Comparison of ENCODE assay signal across 8 mouse cellular contexts in the genomic region with DNA sequence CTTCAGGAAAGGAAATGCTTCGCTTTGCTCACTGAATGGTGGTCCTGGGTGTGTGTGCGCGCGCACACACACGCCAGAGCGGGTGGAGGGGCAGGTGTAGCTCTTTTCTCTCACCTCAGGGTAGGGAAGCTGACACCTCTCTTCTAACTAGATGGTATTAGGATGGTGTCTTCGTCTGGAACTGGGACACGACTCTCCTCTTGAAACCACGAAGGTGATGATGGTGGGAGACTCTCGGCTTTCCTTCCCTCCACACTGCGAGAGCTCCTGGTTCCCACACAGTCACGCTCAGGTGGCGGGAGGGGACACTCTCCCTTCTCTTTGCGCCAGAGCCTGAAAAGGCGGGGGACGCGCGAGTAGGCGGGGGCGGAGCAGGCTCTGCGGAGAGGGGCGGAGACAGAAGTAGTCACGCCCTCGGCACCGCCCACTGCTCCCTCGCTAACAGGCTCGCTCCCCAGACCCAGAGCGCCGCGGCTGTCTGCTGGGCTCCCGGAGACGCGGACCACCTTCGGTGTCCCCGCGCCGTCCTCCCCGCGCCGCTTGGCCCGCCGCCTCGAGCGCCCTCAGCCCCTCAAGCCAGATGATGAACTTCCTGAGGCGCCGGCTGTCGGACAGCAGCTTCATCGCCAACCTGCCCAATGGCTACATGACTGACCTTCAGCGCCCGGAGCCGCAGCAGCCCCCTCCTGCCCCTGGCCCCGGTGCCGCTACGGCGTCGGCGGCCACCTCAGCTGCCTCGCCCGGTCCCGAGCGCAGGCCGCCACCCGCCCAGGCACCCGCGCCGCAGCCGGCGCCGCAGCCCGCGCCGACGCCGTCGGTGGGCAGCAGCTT. TPM values are rescaled to one million over a fixed set of nuclear protein-coding genes. Genes with fewer than 3 reads are reported as not detected.
DNase-seq lines count a peak whose midpoint lies in the region; ATAC-seq and TF ChIP-seq lines count a peak whose summit lies in the region.

A gene (plus strand): TSS at position 402 of the 831 bp plus-strand sequence.

- H3K4me3 ChIP-seq in lung, adult 2 months (replicated peaks; ENCODE audit: extremely low read depth, low read depth, low read length), result peak within 1 kb of the TSS; percentile 53
- H3K4me3 ChIP-seq in thymus, adult 2 months (ENCODE audit: control insufficient read depth, insufficient read depth, low read length), result peak within 1 kb of the TSS; percentile 45

- no peak within 1 kb of the TSS for H3K27ac ChIP-seq in thymus, adult 2 months (ENCODE audit: control insufficient read depth, insufficient read depth, low read length)

- WGBS in lung, adult 2 months, result 1% methylated on average over 72 of the region's 75 CpGs
- 2% methylated on average over 75 of the region's 75 CpGs for WGBS in thymus, adult 2 months

- peak; percentile 87 for DNase-seq in Muller cell, postnatal 12 days (ENCODE audit: inconsistent ontology term)
- DNase-seq in cerebellum, adult 9-10 months, result peak; percentile 97
- peak; percentile 86 to 91 for DNase-seq in frontal cortex, postnatal 10 days (ENCODE audit: low spot score in 2 of 2)
- DNase-seq in layer of hippocampus, adult 8-10 months (ENCODE audit: low spot score in 2 of 2), result peak; percentile 90 to 92
- peak; percentile 66 for DNase-seq in lung, adult 2 months
- DNase-seq in ovary, postnatal 10 days (ENCODE audit: low spot score), result peak; percentile 36
- DNase-seq in thymus, adult 2 months, result peak; percentile 81

- TF ChIP-seq CTCF in lung, adult 2 months (IDR thresholded peaks at IDR 0.05; ENCODE audit: insufficient read depth, low read length), result no peak
- 0 out of 2 replicates have a peak, but pooled peaks have one; percentile 18 for TF ChIP-seq CTCF in thymus, adult 2 months (IDR thresholded peaks at IDR 0.05; ENCODE audit: borderline replicate concordance, control insufficient read depth, extremely low read depth, insufficient read depth, low read length, poor library complexity)

- peaks cover 10% of the 10 kb centered on the region for H3K27me3 ChIP-seq in thymus, adult 2 months (ENCODE audit: control insufficient read depth, insufficient read depth, low read length)

- ATAC-seq in hematopoietic stem cell, adult 5-6 weeks (replicated peaks in 1 of 2; ENCODE audit: insufficient read depth in 1 of 2, low FRiP score in 2 of 2, low TSS enrichment in 1 of 2, low read depth in 1 of 2, poor library complexity in 2 of 2, severe bottlenecking in 2 of 2), result peak; percentile 91 to 94

- no peak for TF ChIP-seq POLR2A in lung, adult 2 months (IDR thresholded peaks at IDR 0.05; ENCODE audit: borderline replicate concordance, extremely low read depth, low read depth, low read length)
- no peak for TF ChIP-seq POLR2A in thymus, adult 2 months (IDR thresholded peaks at IDR 0.05; ENCODE audit: control insufficient read depth, extremely low read depth, insufficient read depth, low read length, poor library complexity)

- 0 out of 2 replicates have a peak, but pooled peaks cover 2% of the 10 kb centered on the region for H3K4me1 ChIP-seq in lung, adult 2 months (ENCODE audit: control insufficient read depth, insufficient read depth, low read length)
- H3K4me1 ChIP-seq in thymus, adult 2 months (replicated peaks; ENCODE audit: control insufficient read depth, insufficient read depth, low read length), result peaks cover 7% of the 10 kb centered on the region

- no peaks in the 10 kb centered on the region for H3K36me3 ChIP-seq in thymus, adult 2 months (ENCODE audit: control insufficient read depth, insufficient read depth, low read length)

RNA-seq across cellular contexts. Expression of the gene that starts here (rescaled TPM):
- not detected in 2 replicates for total RNA-seq in hematopoietic stem cell, adult 5-6 weeks (2017)
- total RNA-seq in layer of hippocampus, adult 8-10 months (2022), result 100 to 1,000 TPM; 513 to 623 (median 572) TPM
- 11.5 and 13.2 TPM in 2 replicates for polyA plus RNA-seq in lung, adult 2 months (2012; rRNA removed)
- 1.7 and 2.1 TPM in 2 replicates for polyA plus RNA-seq in thymus, adult 2 months (2012; rRNA removed)

Comparison
In these comparisons a context has a peak if more than half of its experiments do, and no peak if none do; other contexts are left out.
1. RNA of the gene that starts here (total RNA-seq): 513 to 623 TPM in layer of hippocampus, adult 8-10 months; not detected in hematopoietic stem cell, adult 5-6 weeks; every median in the first group is over 100 times any median in the second.
2. Peak in ATAC-seq in hematopoietic stem cell, adult 5-6 weeks; RNA of the gene not detected or under 1 TPM.
3. DNase-seq: peak in every context shown above with its lines; median percentile 97 in cerebellum, adult 9-10 months; 91 in layer of hippocampus, adult 8-10 months; 88 in frontal cortex, postnatal 10 days; 87 in Muller cell, postnatal 12 days; 81 in thymus, adult 2 months; 66 in lung, adult 2 months; 36 in ovary, postnatal 10 days.